In genomic region chr11:19823461-19823895, GRCm38 (mm10) we compare ENCODE assay signal across 8 mouse cellular contexts.
DNase-seq lines count a peak whose midpoint lies in the region; ATAC-seq and TF ChIP-seq lines count a peak whose summit lies in the region.

No protein-coding gene starts in this region.

- no peaks in the 10 kb centered on the region for H3K27me3 ChIP-seq in forebrain, postnatal 0 days (ENCODE audit: insufficient read depth, low read length)
- H3K27me3 ChIP-seq in liver, embryonic 14.5 days (ENCODE audit: control insufficient read depth, insufficient read depth, low read length): no peaks in the 10 kb centered on the region
- H3K27me3 ChIP-seq in neural tube, embryonic 14.5 days (ENCODE audit: control insufficient read depth, insufficient read depth, low read length): no peaks in the 10 kb centered on the region

- ATAC-seq in forebrain, postnatal 0 days: peak; percentile 63
- ATAC-seq in liver, embryonic 14.5 days (ENCODE audit: insufficient read depth): no peak
- peak; percentile 59; the same call in 1 of the 2 replicates for ATAC-seq in neural tube, embryonic 14.5 days (ENCODE audit: low read depth)

- no peaks in the 10 kb centered on the region for H3K4me1 ChIP-seq in forebrain, postnatal 0 days (ENCODE audit: insufficient read depth)
- H3K4me1 ChIP-seq in liver, embryonic 14.5 days (replicated peaks; ENCODE audit: control insufficient read depth in 2 of 2, insufficient read depth in 2 of 2, low read length in 1 of 2): peaks cover 0 to 2% of the 10 kb centered on the region in 2 experiments; a peak in 1 of 4 replicates
- H3K4me1 ChIP-seq in neural tube, embryonic 14.5 days (ENCODE audit: control insufficient read depth, insufficient read depth, low read length): no peaks in the 10 kb centered on the region

- H3K27ac ChIP-seq in forebrain, postnatal 0 days (ENCODE audit: low read depth, low read length): no peak overlapping the region
- H3K27ac ChIP-seq in liver, embryonic 14.5 days: no peak overlapping the region
- H3K27ac ChIP-seq in neural tube, embryonic 14.5 days (ENCODE audit: low read depth, low read length): no peak overlapping the region

- peak; percentile 80 for TF ChIP-seq CTCF in forebrain, postnatal 0 days (IDR thresholded peaks at IDR 0.05; ENCODE audit: low read depth)
- TF ChIP-seq CTCF in liver, embryonic 14.5 days (IDR thresholded peaks at IDR 0.05; ENCODE audit: low read depth): peak; percentile 70

- no peak overlapping the region for H3K4me3 ChIP-seq in forebrain, postnatal 0 days (ENCODE audit: low read depth, low read length)
- H3K4me3 ChIP-seq in liver, embryonic 14.5 days (ENCODE audit: insufficient read depth in 1 of 2, low read depth in 2 of 2, low read length in 2 of 2): no peak overlapping the region
- H3K4me3 ChIP-seq in neural tube, embryonic 14.5 days (ENCODE audit: low read depth, low read length): no peak overlapping the region

- no peaks in the 10 kb centered on the region for H3K9me3 ChIP-seq in forebrain, postnatal 0 days (ENCODE audit: low read length)
- H3K9me3 ChIP-seq in liver, embryonic 14.5 days (ENCODE audit: control insufficient read depth, low read length): no peaks in the 10 kb centered on the region
- no peaks in the 10 kb centered on the region for H3K9me3 ChIP-seq in neural tube, embryonic 14.5 days (ENCODE audit: control insufficient read depth, low read length)

- no peak for TF ChIP-seq EP300 in liver, embryonic 14.5 days (IDR thresholded peaks at IDR 0.05; ENCODE audit: low read depth)

- 0% methylated on average over 3 of the region's 3 CpGs for WGBS in forebrain, postnatal 0 days
- WGBS in liver, embryonic 14.5 days (ENCODE audit: insufficient replicate concordance): 0% methylated on average over 3 of the region's 3 CpGs
- WGBS in neural tube, embryonic 14.5 days: 0% methylated on average over 3 of the region's 3 CpGs

- H3K4me2 ChIP-seq in forebrain, postnatal 0 days (ENCODE audit: low read depth): no peak overlapping the region
- no peak overlapping the region for H3K4me2 ChIP-seq in liver, embryonic 14.5 days (ENCODE audit: low read depth)
- H3K4me2 ChIP-seq in neural tube, embryonic 14.5 days (ENCODE audit: low read depth, low read length): no peak overlapping the region

- no peaks in the 10 kb centered on the region for H3K36me3 ChIP-seq in forebrain, postnatal 0 days (ENCODE audit: insufficient read depth)
- H3K36me3 ChIP-seq in liver, embryonic 14.5 days (replicated peaks; ENCODE audit: control insufficient read depth, insufficient read depth, low read depth): no peaks in the 10 kb centered on the region
- H3K36me3 ChIP-seq in neural tube, embryonic 14.5 days (ENCODE audit: control insufficient read depth, insufficient read depth, low read length): no peaks in the 10 kb centered on the region

- H3K9ac ChIP-seq in forebrain, postnatal 0 days: no peak overlapping the region
- H3K9ac ChIP-seq in liver, embryonic 14.5 days (replicated peaks): no peak overlapping the region
- H3K9ac ChIP-seq in neural tube, embryonic 14.5 days (replicated peaks; ENCODE audit: low read depth, low read length): no peak overlapping the region

- DNase-seq in 3134 (ENCODE audit: extremely low read depth, insufficient read length, low spot score): peak; percentile 45
- peak; percentile 52 to 62 for DNase-seq in CD8-positive naive resting alpha-beta T cell, adult 2 months (ENCODE audit: low read depth in 2 of 2, low spot score in 2 of 2)
- DNase-seq in c-Kit-positive CD71-positive TER-119-positive erythroid progenitor cells, embryonic 14.5 days (ENCODE audit: low spot score): peak; percentile 76
- peak; percentile 92 for DNase-seq in forebrain, postnatal 0 days
- peak; percentile 55 for DNase-seq in kidney, adult 18-20 months
- DNase-seq in liver, embryonic 14.5 days (ENCODE audit: low read depth in 3 of 3, low spot score in 3 of 3): peak; percentile 43 to 55 (median 46)
- no peak for DNase-seq in urinary bladder, postnatal 10 days (ENCODE audit: low spot score)
